Mouse (Mus musculus): ENCODE measurements at regions not wholly inside any gene's neighbourhood (a gene's known extent, or its start where the extent isn't known, plus 50 kb on each side); places are given as distances from the start of the nearest gene placed in this dataset.

DNA sequence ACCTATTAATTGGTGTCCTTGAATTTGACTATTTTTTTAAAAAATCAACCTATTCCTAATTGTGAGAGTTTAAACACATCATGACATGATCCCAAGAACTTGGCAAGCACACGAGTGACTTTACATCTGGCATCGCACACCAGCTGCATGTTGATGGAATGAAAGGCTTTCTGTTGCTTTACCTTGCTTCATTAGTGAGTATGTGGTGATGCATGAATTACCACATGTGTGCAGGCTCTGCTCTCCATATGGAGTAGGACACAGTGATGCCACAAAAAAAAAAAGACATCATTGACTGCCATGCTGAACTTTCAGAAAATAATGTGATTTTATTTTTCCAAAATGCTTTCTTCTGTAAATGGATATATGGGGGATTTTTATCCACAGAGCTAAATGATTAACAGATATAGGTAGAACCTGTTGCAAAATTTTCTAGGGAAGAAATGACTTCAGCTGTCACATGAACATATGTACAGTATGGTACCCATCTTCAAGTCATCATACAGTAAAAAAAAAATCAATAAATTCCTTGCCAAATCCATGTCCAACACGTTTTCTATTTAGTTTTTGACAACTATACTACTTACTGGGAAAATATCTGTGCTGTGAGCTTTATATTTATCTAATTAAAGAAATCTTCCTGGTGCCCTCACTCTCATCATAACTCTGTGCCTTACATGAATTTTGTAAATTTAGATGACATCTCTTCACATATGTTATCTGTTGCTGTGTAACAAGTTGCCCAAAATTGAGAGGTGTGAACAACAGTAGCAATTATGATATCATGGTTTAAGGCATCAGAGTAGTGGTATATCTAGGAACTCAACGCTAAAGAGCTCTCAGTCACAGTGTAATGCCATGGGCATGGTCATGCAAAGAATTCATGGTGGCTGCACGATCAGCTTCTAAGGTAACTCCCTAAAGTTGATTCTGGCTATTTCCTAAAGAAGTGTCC, 84.0 kb upstream of the Arrdc3 start:
- no peak for DNase-seq

GRCm38 (mm10) chr13:80806172-80806571, 77.0 kb upstream of the Arrdc3 start:
- DNase-seq = peak; percentile 5 to 9

DNA sequence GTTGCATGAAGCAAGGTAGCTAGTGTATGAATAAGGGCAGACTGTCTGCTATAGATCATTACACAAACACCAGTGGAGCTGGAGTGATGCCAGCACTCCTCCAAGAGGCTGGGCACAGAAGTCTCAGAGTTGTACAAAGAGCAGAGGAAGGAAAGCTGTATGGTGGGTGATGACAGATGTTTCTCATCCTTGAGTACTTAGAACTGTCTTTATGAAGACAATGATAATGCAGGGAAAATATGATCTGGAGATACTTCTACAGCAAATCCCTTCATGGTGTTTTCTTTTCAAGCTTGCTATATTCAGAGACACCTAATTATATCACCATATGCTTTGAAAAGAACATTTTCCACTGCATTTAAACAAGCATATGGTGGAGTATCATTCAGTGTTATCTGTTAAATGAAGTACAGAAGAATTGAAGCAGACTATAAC, 56.1 kb upstream of the Arrdc3 start:
- no peak for DNase-seq
